Mouse (Mus musculus): ENCODE measurements at regions not wholly inside any gene's neighbourhood (a gene's known extent, or its start where the extent isn't known, plus 50 kb on each side); places are given as distances from the start of the nearest gene placed in this dataset.

DNA sequence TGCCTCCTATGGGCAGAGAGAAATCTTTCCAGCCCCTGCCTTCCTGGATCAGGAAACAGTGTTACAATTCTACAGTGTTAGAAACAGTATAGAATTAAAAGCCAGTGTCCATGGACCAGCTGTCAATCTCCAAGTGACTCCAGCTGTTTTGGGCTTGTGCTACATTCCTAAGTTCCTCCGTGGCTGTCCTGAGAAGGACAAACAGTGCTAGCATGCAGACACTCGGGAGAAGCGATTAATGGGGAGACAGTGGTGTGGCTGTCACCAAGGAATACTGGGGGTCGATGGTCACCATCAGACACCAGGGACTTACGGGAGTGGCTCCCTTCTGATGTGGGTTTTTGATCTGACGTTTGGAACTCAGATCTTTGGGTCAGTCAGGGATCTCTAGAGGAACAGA, 118.1 kb downstream of the 2410131K14Rik start:
- TF ChIP-seq CTCF (IDR thresholded peaks at IDR 0.05; ENCODE audit: low read depth) = no peak
- no peak for TF ChIP-seq EP300 (IDR thresholded peaks at IDR 0.05; ENCODE audit: low read depth)
